Mouse (Mus musculus): ENCODE measurements at regions not wholly inside any gene's neighbourhood (a gene's known extent, or its start where the extent isn't known, plus 50 kb on each side); places are given as distances from the start of the nearest gene placed in this dataset.
A peak's percentile ranks its signal among the peaks of the same experiment; 100 is the strongest.

GRCm38 (mm10) chr5:119299311-119299710, 371.2 kb upstream of the Tbx3 start:
- ATAC-seq (ENCODE audit: insufficient read depth, low FRiP score, low read depth), result no peak
- H3K9me3 ChIP-seq, result no peaks in the 10 kb centered on the region
- H3K27me3 ChIP-seq (replicated peaks), result no peaks in the 10 kb centered on the region
- H3K9ac ChIP-seq, result no peak overlapping the region
- no peak overlapping the region for H3K4me2 ChIP-seq
- H3K36me3 ChIP-seq, result no peaks in the 10 kb centered on the region
- H3K4me1 ChIP-seq, result peaks cover 4% of the 10 kb centered on the region; the same call in 1 of the 2 replicates
- no peak overlapping the region for H3K27ac ChIP-seq
- H3K4me3 ChIP-seq (replicated peaks), result no peak overlapping the region
- WGBS, result 57% methylated on average over 3 of the region's 3 CpGs

DNA sequence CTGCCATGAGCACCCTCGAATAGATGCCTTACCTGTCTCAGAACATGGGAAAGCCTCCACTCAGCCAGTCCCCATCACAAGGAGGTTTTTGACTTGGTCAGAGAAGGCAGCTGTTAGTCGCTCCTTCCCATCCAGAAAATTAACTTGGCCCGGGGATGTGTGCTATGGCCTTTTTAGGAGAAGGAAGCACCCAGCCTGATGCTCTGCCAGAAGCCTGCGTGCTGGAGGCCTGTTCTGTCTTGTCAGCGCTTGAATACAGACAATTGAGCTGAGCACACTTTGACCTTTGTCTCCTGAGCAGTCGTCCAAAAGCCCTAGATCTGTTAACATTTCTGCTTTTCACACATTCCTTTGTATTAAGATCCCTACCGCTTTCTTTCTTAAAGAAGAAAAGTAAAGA, 370.4 kb upstream of the Tbx3 start:
- Histone ChIP-seq H3K4me2 (no peak overlapping the region), H3K36me3 (no peaks in the 10 kb centered on the region), H3K27ac (no peak overlapping the region), H3K9me3 (no peaks in the 10 kb centered on the region), H3K27me3 (replicated peaks) (no peaks in the 10 kb centered on the region), H3K9ac (no peak overlapping the region), H3K4me1 (peaks cover 4% of the 10 kb centered on the region; the same call in 1 of the 2 replicates), H3K4me3 (replicated peaks) (no peak overlapping the region)
- WGBS, result 37% methylated on average over 7 of the region's 7 CpGs
- ATAC-seq (ENCODE audit: insufficient read depth, low FRiP score, low read depth), result peak; percentile 39; the same call in 1 of the 2 replicates

- ATAC-seq (ENCODE audit: insufficient read depth, low FRiP score, low read depth), result no peak
Measured at GRCm38 (mm10) chr5:119301539-119301938, 368.9 kb upstream of the Tbx3 start.

DNA sequence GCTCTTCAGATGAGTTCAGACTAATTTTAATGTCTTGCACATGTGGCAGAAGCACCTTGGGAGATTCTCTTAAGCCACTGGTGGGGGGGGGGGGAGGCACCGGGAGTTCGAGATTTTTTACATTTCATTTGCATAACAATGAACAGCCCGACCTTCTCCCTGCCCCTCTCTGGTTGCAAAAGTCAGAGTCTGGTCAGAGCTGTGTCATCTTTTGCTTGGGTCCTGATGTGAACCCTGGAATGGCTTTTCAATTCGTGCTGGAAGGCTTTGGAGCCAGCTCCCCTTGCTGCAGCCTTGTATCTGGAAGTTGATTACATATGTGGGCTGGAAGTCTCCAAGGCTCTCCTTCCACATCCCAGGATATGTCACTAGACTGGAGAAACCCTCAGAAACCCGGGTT, 365.7 kb upstream of the Tbx3 start:
- Histone ChIP-seq H3K4me3 (replicated peaks) (no peak overlapping the region), H3K9me3 (no peaks in the 10 kb centered on the region), H3K9ac (no peak overlapping the region), H3K36me3 (no peaks in the 10 kb centered on the region), H3K4me1 (peaks cover 4% of the 10 kb centered on the region; the same call in 1 of the 2 replicates), H3K27ac (no peak overlapping the region), H3K27me3 (replicated peaks) (no peaks in the 10 kb centered on the region), H3K4me2 (no peak overlapping the region)
- WGBS, result 29% methylated on average over 5 of the region's 5 CpGs
- no peak for ATAC-seq (ENCODE audit: insufficient read depth, low FRiP score, low read depth)

More at GRCm38 (mm10) chr5:119301539-119301938, 368.9 kb upstream of the Tbx3 start:
- Histone ChIP-seq H3K27ac (no peak overlapping the region), H3K27me3 (replicated peaks) (no peaks in the 10 kb centered on the region), H3K9ac (no peak overlapping the region), H3K4me3 (replicated peaks) (no peak overlapping the region), H3K4me2 (no peak overlapping the region), H3K36me3 (no peaks in the 10 kb centered on the region), H3K4me1 (peaks cover 4% of the 10 kb centered on the region; the same call in 1 of the 2 replicates), H3K9me3 (no peaks in the 10 kb centered on the region)
- WGBS, result 36% methylated on average over 5 of the region's 5 CpGs

DNA sequence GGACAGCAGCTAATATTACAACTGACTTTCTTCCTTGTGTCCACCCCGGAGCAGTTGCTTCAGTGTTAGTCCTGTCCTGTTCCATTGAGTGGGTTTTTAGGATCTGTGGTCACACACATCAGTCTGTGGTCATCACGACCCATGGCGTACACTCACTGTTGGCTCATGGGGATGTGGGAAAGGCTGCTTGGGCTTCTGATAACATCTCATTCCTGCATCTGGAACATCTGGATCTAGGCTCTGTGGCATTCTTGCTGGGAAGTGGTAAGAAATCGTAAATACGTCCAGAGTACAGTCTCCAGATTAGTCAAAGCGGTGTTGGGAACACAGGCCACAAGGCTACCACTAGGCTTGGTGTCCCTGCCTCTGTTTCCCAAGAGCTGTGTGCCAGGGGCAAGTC, 362.7 kb upstream of the Tbx3 start:
- no peak overlapping the region for H3K4me2 ChIP-seq
- no peak for ATAC-seq (ENCODE audit: insufficient read depth, low FRiP score, low read depth)
- H3K27me3 ChIP-seq (replicated peaks), result no peaks in the 10 kb centered on the region
- H3K4me1 ChIP-seq, result no peaks in the 10 kb centered on the region
- no peak overlapping the region for H3K4me3 ChIP-seq (replicated peaks)
- no peaks in the 10 kb centered on the region for H3K36me3 ChIP-seq
- no peak overlapping the region for H3K9ac ChIP-seq
- H3K27ac ChIP-seq, result no peak overlapping the region
- whole genome bisulfite sequencing, result 91% methylated on average over 6 of the region's 6 CpGs
- H3K9me3 ChIP-seq, result no peaks in the 10 kb centered on the region

DNA sequence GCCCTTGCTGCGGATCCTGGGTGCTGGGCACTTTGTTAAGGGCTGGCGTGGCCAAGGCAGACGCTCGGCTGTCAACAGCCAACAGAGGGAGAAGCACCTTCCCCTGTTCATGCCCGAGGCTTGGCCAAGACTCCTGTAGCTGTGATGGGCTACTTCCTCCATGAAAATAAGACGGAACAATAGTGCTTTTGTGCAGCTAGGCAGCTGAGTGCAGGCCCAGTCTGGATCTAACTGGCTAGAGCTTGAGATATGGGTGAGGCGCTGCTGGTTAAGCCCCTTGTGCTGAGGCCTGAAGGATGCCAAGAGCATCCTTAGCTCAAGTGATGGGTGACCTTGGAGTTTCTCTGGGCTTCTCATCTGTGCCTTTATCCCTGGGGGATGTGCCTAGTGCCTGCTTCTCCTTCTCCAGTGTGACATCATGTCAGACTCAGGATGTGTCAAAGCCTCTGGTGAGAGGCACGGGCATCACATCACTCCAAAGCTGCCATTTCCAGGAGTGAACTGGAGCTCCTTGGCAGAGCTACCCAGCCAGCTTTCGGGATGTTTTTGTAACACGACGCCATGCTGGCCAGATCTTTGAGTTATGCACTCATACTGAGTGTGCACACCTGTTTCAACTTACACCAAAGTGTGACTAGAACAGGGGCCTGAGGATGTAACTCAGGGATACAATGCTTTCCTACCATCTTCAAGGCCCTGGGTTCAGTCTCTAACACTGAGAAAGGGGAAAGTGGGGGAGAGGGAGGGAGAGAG, 360.1 kb upstream of the Tbx3 start:
- 0 out of 2 replicates have a peak, but pooled peaks have one; percentile 27 for ATAC-seq (ENCODE audit: insufficient read depth, low FRiP score, low read depth)
- Histone ChIP-seq H3K9ac (no peak overlapping the region), H3K27me3 (replicated peaks) (no peaks in the 10 kb centered on the region), H3K36me3 (no peaks in the 10 kb centered on the region), H3K9me3 (no peaks in the 10 kb centered on the region), H3K4me2 (no peak overlapping the region), H3K4me3 (replicated peaks) (no peak overlapping the region), H3K27ac (no peak overlapping the region), H3K4me1 (no peaks in the 10 kb centered on the region; the same call in 1 of the 2 replicates)
- WGBS, result 59% methylated on average over 11 of the region's 11 CpGs

DNA sequence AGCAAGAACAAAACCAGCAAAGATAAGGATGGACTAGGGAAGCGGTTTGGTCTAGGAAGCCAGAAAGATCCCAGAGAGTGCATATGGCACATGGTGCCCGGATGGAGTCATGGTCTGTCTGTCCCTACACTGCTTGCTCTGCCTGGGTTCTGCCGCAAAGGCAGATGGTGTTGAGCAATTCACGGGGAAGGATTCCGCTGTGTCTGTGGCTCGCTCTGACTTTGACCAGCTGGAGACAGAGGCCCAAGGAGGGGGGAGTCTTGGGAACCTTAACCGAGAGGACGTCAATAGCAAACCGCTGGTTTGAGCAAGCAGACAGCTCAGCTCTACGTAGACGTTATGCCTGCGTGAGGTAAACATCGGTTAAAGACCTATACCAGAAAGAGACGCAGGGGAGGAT, 357.7 kb upstream of the Tbx3 start:
- WGBS, result 42% methylated on average over 14 of the region's 14 CpGs
- peak overlapping the region; percentile 51; the same call in 1 of the 2 replicates for H3K27ac ChIP-seq
- ATAC-seq (ENCODE audit: insufficient read depth, low FRiP score, low read depth), result no peak

GRCm38 (mm10) chr5:119315149-119315548, 355.3 kb upstream of the Tbx3 start:
- 86% methylated on average over 7 of the region's 7 CpGs for WGBS
- Histone ChIP-seq H3K4me1 (no peaks in the 10 kb centered on the region; the same call in 1 of the 2 replicates), H3K27me3 (replicated peaks) (no peaks in the 10 kb centered on the region), H3K27ac (no peak overlapping the region), H3K9ac (no peak overlapping the region), H3K9me3 (no peaks in the 10 kb centered on the region), H3K4me3 (replicated peaks) (no peak overlapping the region), H3K36me3 (no peaks in the 10 kb centered on the region), H3K4me2 (no peak overlapping the region)
- ATAC-seq (ENCODE audit: insufficient read depth, low FRiP score, low read depth), result no peak

More for the DNA sequence above, 357.7 kb upstream of the Tbx3 start:
- Histone ChIP-seq H3K9me3 (no peaks in the 10 kb centered on the region), H3K36me3 (no peaks in the 10 kb centered on the region), H3K9ac (no peak overlapping the region), H3K4me1 (no peaks in the 10 kb centered on the region; the same call in 1 of the 2 replicates), H3K4me3 (replicated peaks) (no peak overlapping the region), H3K4me2 (no peak overlapping the region), H3K27me3 (replicated peaks) (no peaks in the 10 kb centered on the region)

- H3K4me1 ChIP-seq, result no peaks in the 10 kb centered on the region; the same call in 1 of the 2 replicates
Measured at GRCm38 (mm10) chr5:119317617-119318016, 352.9 kb upstream of the Tbx3 start.

GRCm38 (mm10) chr5:119321368-119322144, 348.9 kb upstream of the Tbx3 start:
- Histone ChIP-seq H3K9me3 (no peaks in the 10 kb centered on the region), H3K27me3 (replicated peaks) (no peaks in the 10 kb centered on the region)

More at GRCm38 (mm10) chr5:119317617-119318016, 352.9 kb upstream of the Tbx3 start:
- H3K36me3 ChIP-seq, result no peaks in the 10 kb centered on the region
- no peak overlapping the region for H3K9ac ChIP-seq
- 43% methylated on average over 11 of the region's 11 CpGs for WGBS
- H3K4me2 ChIP-seq, result no peak overlapping the region
- H3K9me3 ChIP-seq, result no peaks in the 10 kb centered on the region
- ATAC-seq (ENCODE audit: insufficient read depth, low FRiP score, low read depth), result no peak
- no peaks in the 10 kb centered on the region for H3K27me3 ChIP-seq (replicated peaks)
- H3K4me3 ChIP-seq (replicated peaks), result no peak overlapping the region
- H3K27ac ChIP-seq, result no peak overlapping the region

DNA sequence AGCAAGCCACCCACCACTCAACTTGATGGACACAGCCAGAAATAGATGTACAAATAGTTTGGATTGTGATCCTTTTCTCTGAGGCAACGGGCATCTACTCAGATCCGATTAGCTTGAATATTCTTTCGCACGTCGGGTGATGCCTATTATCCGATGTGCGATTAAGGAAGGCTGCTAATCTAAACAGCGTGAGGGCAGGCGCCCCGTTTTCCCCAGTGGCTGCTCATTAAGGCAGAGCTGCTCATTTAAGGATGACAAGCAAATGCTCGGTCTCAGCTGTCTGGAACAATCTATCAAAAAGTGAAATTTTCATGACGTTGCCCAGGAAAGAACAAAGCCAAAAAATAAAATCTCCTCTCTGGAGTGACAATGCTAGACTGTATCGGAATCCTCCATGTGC, 348.1 kb upstream of the Tbx3 start:
- H3K9me3 ChIP-seq, result no peaks in the 10 kb centered on the region
- no peaks in the 10 kb centered on the region for H3K27me3 ChIP-seq (replicated peaks)
- no peak overlapping the region for H3K4me3 ChIP-seq (replicated peaks)
- no peaks in the 10 kb centered on the region for H3K36me3 ChIP-seq
- no peaks in the 10 kb centered on the region for H3K4me1 ChIP-seq
- 69% methylated on average over 13 of the region's 13 CpGs for WGBS
- ATAC-seq (ENCODE audit: insufficient read depth, low FRiP score, low read depth), result no peak
- H3K4me2 ChIP-seq, result no peak overlapping the region
- H3K27ac ChIP-seq, result no peak overlapping the region
- H3K9ac ChIP-seq, result no peak overlapping the region

More at GRCm38 (mm10) chr5:119321368-119322144, 348.9 kb upstream of the Tbx3 start:
- H3K4me1 ChIP-seq, result no peaks in the 10 kb centered on the region
- H3K9ac ChIP-seq, result no peak overlapping the region
- WGBS, result 72% methylated on average over 10 of the region's 10 CpGs
- no peak overlapping the region for H3K4me2 ChIP-seq
- no peak for ATAC-seq (ENCODE audit: insufficient read depth, low FRiP score, low read depth)
- H3K36me3 ChIP-seq, result no peaks in the 10 kb centered on the region
- no peak overlapping the region for H3K27ac ChIP-seq
- H3K4me3 ChIP-seq (replicated peaks), result no peak overlapping the region

DNA sequence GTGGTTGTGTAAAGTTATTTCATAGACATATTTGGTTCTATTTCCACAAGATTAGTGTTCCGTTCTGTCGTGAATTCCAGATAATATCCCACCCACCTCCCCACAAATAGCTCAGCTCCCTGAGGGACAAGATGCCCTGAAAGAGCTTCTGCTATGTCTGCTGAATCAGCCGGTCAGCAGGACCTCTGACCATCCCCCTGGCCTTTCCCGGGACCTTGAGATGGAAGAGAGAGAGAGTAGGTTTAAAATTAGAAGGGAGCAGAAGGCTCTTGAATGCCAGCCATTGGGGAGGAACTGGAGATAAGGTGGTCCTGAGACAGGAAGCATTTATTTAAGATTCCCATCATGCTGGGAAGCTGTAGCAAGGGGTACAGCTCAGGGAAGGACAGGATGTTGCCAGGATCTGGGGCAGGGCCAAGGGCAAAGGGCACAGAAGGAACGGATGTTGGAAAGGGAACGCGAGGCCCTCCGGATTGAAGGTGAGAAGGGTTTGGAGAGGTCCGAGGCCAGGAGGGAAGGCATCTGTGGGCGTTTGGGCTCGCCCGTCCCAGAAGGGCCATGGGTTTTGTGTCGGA, 344.7 kb upstream of the Tbx3 start:
- Histone ChIP-seq H3K4me2 (no peak overlapping the region), H3K27ac (no peak overlapping the region), H3K4me3 (replicated peaks) (no peak overlapping the region), H3K4me1 (no peaks in the 10 kb centered on the region), H3K36me3 (no peaks in the 10 kb centered on the region), H3K9ac (no peak overlapping the region), H3K9me3 (no peaks in the 10 kb centered on the region), H3K27me3 (replicated peaks) (no peaks in the 10 kb centered on the region)
- 64% methylated on average over 13 of the region's 13 CpGs for WGBS
- no peak for ATAC-seq (ENCODE audit: insufficient read depth, low FRiP score, low read depth)
